Mouse (Mus musculus) kidney, embryonic 15.5 days (tissue): Measurements from ENCODE around the gene Pecr. TPM values are rescaled to one million over a fixed set of nuclear protein-coding genes. Genes with fewer than 3 reads are reported as not detected.
"Not testable (repeated sequence)": the region's sequence is repeated elsewhere in the genome, so short reads cannot be mapped to it uniquely, and the experiment has no call there.

ENCODE experiments used
- ATAC-seq: fragments of 200-750 bp; cut with Nextera tagmentation; replicated peaks from 2 replicates; pipeline ENCODE4 v1.8.0; 2017; ENCODE audit warnings: moderate TSS enrichment; ENCODE audit not compliant: low FRiP score
- H3K27ac ChIP-seq: fragments of 300-500 bp; sonication (generic); 2 replicates; pipeline ENCODE4 v1.5.1; 2015; ENCODE audit warnings: mild to moderate bottlenecking, inconsistent platforms
- H3K27me3 ChIP-seq: fragments of 300-500 bp; sonication (generic); 2 replicates; pipeline ENCODE4 v1.6.1; 2015; ENCODE audit warnings: inconsistent platforms
- H3K36me3 ChIP-seq: fragments of 300-500 bp; sonication (generic); 2 replicates; pipeline ENCODE4 v1.6.1; 2015; ENCODE audit warnings: inconsistent platforms
- H3K4me1 ChIP-seq: fragments of 300-500 bp; sonication (generic); 2 replicates; pipeline ENCODE4 v1.6.1; 2015; ENCODE audit warnings: inconsistent platforms
- H3K4me2 ChIP-seq: fragments of 300-500 bp; sonication (generic); 2 replicates; pipeline ENCODE4 v1.6.1; 2015; ENCODE audit warnings: moderate library complexity, mild to moderate bottlenecking, inconsistent platforms
- H3K4me3 ChIP-seq: fragments of 300-500 bp; sonication (generic); replicated peaks from 2 replicates; pipeline ENCODE4 v1.5.1; 2015; ENCODE audit warnings: mild to moderate bottlenecking, inconsistent platforms
- H3K9ac ChIP-seq: fragments of 300-500 bp; sonication (generic); 2 replicates; pipeline ENCODE4 v1.6.1; 2015; ENCODE audit warnings: mild to moderate bottlenecking, inconsistent platforms
- H3K9me3 ChIP-seq: fragments of 300-500 bp; sonication (generic); replicated peaks from 2 replicates; pipeline ENCODE4 v1.6.1; 2016; ENCODE audit warnings: inconsistent platforms
- WGBS: fragments of 180-500 bp; shearing (Covaris S2); methylation state at CpG from one replicate; pipeline ENCODE4 v1.1.7; 2015; ENCODE audit warnings: mixed read lengths; 5-methylcytosine and 5-hydroxymethylcytosine counted together
- polyA plus RNA-seq: library from polyadenylated mRNA; unstranded; fragments of >200 nt; fragmentation: Nextera tagmentation; extraction: Ambion mirVana; gene quantifications from 2 replicates; pipeline ENCODE4 v1.2.1, GENCODE M21; 2015

The Pecr gene
- polyA plus RNA-seq, 1 experiment from 2014 or later, result 53.8 TPM

GRCm38 (mm10) chr1:72284539-72284938, 425 bp upstream of the Pecr start:
- H3K9ac ChIP-seq, result 0 out of 2 replicates have a peak overlapping the region, but pooled peaks have one; percentile 29
- WGBS, result 6% methylated on average over 5 of the region's 5 CpGs
- H3K36me3 ChIP-seq, result no peaks in the 10 kb centered on the region
- peak overlapping the region; percentile 56 for H3K4me3 ChIP-seq
- peaks cover 11% of the 10 kb centered on the region; the same call in 1 of the 2 replicates for H3K27me3 ChIP-seq
- ATAC-seq, result 0 out of 2 replicates have a peak, but pooled peaks have one; percentile 26
- no peak overlapping the region for H3K27ac ChIP-seq
- H3K9me3 ChIP-seq, result no peaks in the 10 kb centered on the region
- peaks cover 23% of the 10 kb centered on the region for H3K4me1 ChIP-seq
- H3K4me2 ChIP-seq, result peak overlapping the region; percentile 62

GRCm38 (mm10) chr1:72282604-72283003, 1.5 kb downstream of the Pecr start:
- H3K9me3 ChIP-seq, result no peaks in the 10 kb centered on the region
- 84% methylated on average over 1 of the region's 1 CpGs for WGBS
- H3K4me1 ChIP-seq, result peaks cover 23% of the 10 kb centered on the region
- H3K27ac ChIP-seq, result no peak overlapping the region
- H3K27me3 ChIP-seq, result peaks cover 11% of the 10 kb centered on the region; the same call in 1 of the 2 replicates
- H3K4me3 ChIP-seq, result no peak overlapping the region
- H3K36me3 ChIP-seq, result no peaks in the 10 kb centered on the region
- no peak overlapping the region for H3K9ac ChIP-seq
- H3K4me2 ChIP-seq, result no peak overlapping the region
- ATAC-seq, result no peak

GRCm38 (mm10) chr1:72278085-72278484, 6.0 kb downstream of the Pecr start:
- Histone ChIP-seq H3K9me3 (no peaks in the 10 kb centered on the region), H3K4me3 (no peak overlapping the region), H3K4me1 (peaks cover 8% of the 10 kb centered on the region; the same call in 1 of the 2 replicates), H3K36me3 (peaks cover 40% of the 10 kb centered on the region), H3K9ac (no peak overlapping the region), H3K4me2 (no peak overlapping the region), H3K27me3 (no peaks in the 10 kb centered on the region), H3K27ac (no peak overlapping the region)
- WGBS, result 89% methylated on average over 3 of the region's 3 CpGs
- ATAC-seq, result no peak

- Histone ChIP-seq H3K27ac (no peak overlapping the region), H3K4me1 (no peaks in the 10 kb centered on the region), H3K4me2 (no peak overlapping the region), H3K27me3 (no peaks in the 10 kb centered on the region), H3K9ac (no peak overlapping the region), H3K4me3 (no peak overlapping the region), H3K36me3 (peaks cover 36% of the 10 kb centered on the region), H3K9me3 (no peaks in the 10 kb centered on the region)
- 95% methylated on average over 3 of the region's 3 CpGs for whole genome bisulfite sequencing
- ATAC-seq, result no peak
Observed at GRCm38 (mm10) chr1:72263099-72263498, 21.0 kb downstream of the Pecr start.

- peaks cover 10% of the 10 kb centered on the region for H3K36me3 ChIP-seq
- no peaks in the 10 kb centered on the region for H3K27me3 ChIP-seq
- ATAC-seq, result no peak
- H3K4me2 ChIP-seq, result peak overlapping the region; percentile 70; the same call in 1 of the 2 replicates
- H3K27ac ChIP-seq, result 0 out of 2 replicates have a peak overlapping the region, but pooled peaks have one; percentile 97
- H3K9me3 ChIP-seq, result no peaks in the 10 kb centered on the region
- 85% methylated on average over 9 of the region's 9 CpGs for WGBS
- peaks cover 22% of the 10 kb centered on the region for H3K4me1 ChIP-seq
- no peak overlapping the region for H3K9ac ChIP-seq
- no peak overlapping the region; the same call in 1 of the 2 replicates for H3K4me3 ChIP-seq
Observed at GRCm38 (mm10) chr1:72256381-72257256, 27.5 kb downstream of the Pecr start.

GRCm38 (mm10) chr1:72255854-72256175, 28.3 kb downstream of the Pecr start:
- Histone ChIP-seq H3K4me3 (peak overlapping the region; percentile 47), H3K9ac (peak overlapping the region; percentile 15; the same call in 1 of the 2 replicates)

GRCm38 (mm10) chr1:72255062-72255853, 28.9 kb downstream of the Pecr start:
- peak overlapping the region; percentile 97 for H3K27ac ChIP-seq
- H3K36me3 ChIP-seq, result no peaks in the 10 kb centered on the region
- ATAC-seq, result peak; percentile 93
- H3K9me3 ChIP-seq, result no peaks in the 10 kb centered on the region
- peaks cover 22% of the 10 kb centered on the region for H3K4me1 ChIP-seq
- H3K4me3 ChIP-seq, result peak overlapping the region; percentile 47
- 3% methylated on average over 15 of the region's 15 CpGs for WGBS
- peak overlapping the region; percentile 15; the same call in 1 of the 2 replicates for H3K9ac ChIP-seq
- peak overlapping the region; percentile 70 for H3K4me2 ChIP-seq
- no peaks in the 10 kb centered on the region for H3K27me3 ChIP-seq

More at GRCm38 (mm10) chr1:72255854-72256175, 28.3 kb downstream of the Pecr start:
- Histone ChIP-seq H3K36me3 (0 out of 2 replicates have a peak, but pooled peaks cover 2% of the 10 kb centered on the region), H3K4me2 (peak overlapping the region; percentile 70), H3K27ac (peak overlapping the region; percentile 97), H3K9me3 (no peaks in the 10 kb centered on the region), H3K4me1 (peaks cover 22% of the 10 kb centered on the region), H3K27me3 (no peaks in the 10 kb centered on the region)
- no peak for ATAC-seq
- WGBS, result 25% methylated on average over 11 of the region's 11 CpGs

- Histone ChIP-seq H3K4me1 (peaks cover 22% of the 10 kb centered on the region), H3K27me3 (no peaks in the 10 kb centered on the region), H3K9ac (peak overlapping the region; percentile 39; the same call in 1 of the 2 replicates), H3K36me3 (no peaks in the 10 kb centered on the region), H3K9me3 (no peaks in the 10 kb centered on the region), H3K4me2 (peak overlapping the region; percentile 70), H3K27ac (peak overlapping the region; percentile 97), H3K4me3 (peak overlapping the region; percentile 47)
- ATAC-seq, result peak; percentile 91
- under 1% methylated on average over 35 of the region's 35 CpGs for WGBS
Observed at GRCm38 (mm10) chr1:72254545-72255061, 29.5 kb downstream of the Pecr start.

GRCm38 (mm10) chr1:72253881-72254491, 30.1 kb downstream of the Pecr start:
- Histone ChIP-seq H3K4me3 (peak overlapping the region; percentile 47), H3K9ac (no peak overlapping the region), H3K27ac (peak overlapping the region; percentile 97; the same call in 1 of the 2 replicates), H3K4me2 (peak overlapping the region; percentile 70), H3K27me3 (no peaks in the 10 kb centered on the region), H3K4me1 (peaks cover 22% of the 10 kb centered on the region), H3K9me3 (no peaks in the 10 kb centered on the region), H3K36me3 (no peaks in the 10 kb centered on the region)
- WGBS, result 30% methylated on average over 11 of the region's 11 CpGs
- ATAC-seq, result no peak

GRCm38 (mm10) chr1:72251806-72252205, 32.3 kb downstream of the Pecr start:
- H3K4me2 ChIP-seq, result no peak overlapping the region
- H3K27me3 ChIP-seq, result no peaks in the 10 kb centered on the region
- no peak overlapping the region for H3K4me3 ChIP-seq
- H3K9me3 ChIP-seq, result no peaks in the 10 kb centered on the region
- 83% methylated on average over 1 of the region's 1 CpGs for WGBS
- no peaks in the 10 kb centered on the region for H3K36me3 ChIP-seq
- no peak overlapping the region for H3K27ac ChIP-seq
- peaks cover 21% of the 10 kb centered on the region for H3K4me1 ChIP-seq
- no peak overlapping the region for H3K9ac ChIP-seq
- no peak for ATAC-seq

- not testable (repeated sequence) for H3K4me1 ChIP-seq, H3K36me3 ChIP-seq, H3K27me3 ChIP-seq, H3K9me3 ChIP-seq, ATAC-seq, H3K9ac ChIP-seq, H3K4me2 ChIP-seq, H3K4me3 ChIP-seq, H3K27ac ChIP-seq
- WGBS, result 50% methylated on average over 9 of the region's 9 CpGs
Observed at GRCm38 (mm10) chr1:72248226-72248737, 35.8 kb downstream of the Pecr start.
